Mouse (Mus musculus) lung, adult 2 months (tissue): ENCODE data around the gene Alox5ap.

Experiments used
- CTCF ChIP-seq: fragments of 200-500 bp; IDR thresholded peaks from 2 replicates; pipeline ENCODE4 v1.5.1; 2011; ENCODE audit warnings: mild to moderate bottlenecking, low read length, control low read depth; ENCODE audit not compliant: insufficient read depth
- POLR2A ChIP-seq: fragments of 200-500 bp; IDR thresholded peaks from 2 replicates; pipeline ENCODE4 v1.6.1; 2011; ENCODE audit warnings: low read depth, mild to moderate bottlenecking, control low read depth, low read length, borderline replicate concordance; ENCODE audit errors: extremely low read depth

GRCm38 (mm10) chr5:149267493-149267892, 2.9 kb downstream of the Alox5ap start:
- no peak for TF ChIP-seq CTCF
- no peak for TF ChIP-seq POLR2A
